Mouse (Mus musculus) liver, embryonic 12.5 days (tissue): ENCODE measurements around the gene Gm3839. TPM values are rescaled to one million over a fixed set of nuclear protein-coding genes. Genes with fewer than 3 reads are reported as not detected.

Experiments used
- microRNA-seq: library from miRNA; unstranded; fragments of <30 nt; microRNA quantifications from one replicate; pipeline ENCODE4, GENCODE M21; 2017
- polyA plus RNA-seq: library from polyadenylated mRNA; unstranded; fragments of >200 nt; fragmentation: Nextera tagmentation; extraction: Ambion mirVana; gene quantifications from 2 replicates; pipeline ENCODE4 v1.2.1, GENCODE M21; 2016

The Gm3839 gene
- polyA plus RNA-seq, 1 experiment from 2014 or later, result 1.3 TPM

Small RNA genes lying within 50 kb of the gene (microRNA-seq; reads per million reads assigned to microRNA genes)
- gene Mir5124b, result not detected

Other genes with a start within 250 kb of the Gm3839 start
- gene Fhit, start 194.7 kb downstream of the Gm3839 start, polyA plus RNA-seq, result 2.1 and 2.3 TPM in 2 replicates
- 3.9 and 4.8 TPM in 2 replicates for gene Ptprg, start 196.8 kb upstream of the Gm3839 start, polyA plus RNA-seq